Mouse (Mus musculus) ES-E14 (cell line): ENCODE measurements around the gene Vmn1r46.
"Not testable (repeated sequence)": the region's sequence is repeated elsewhere in the genome, so short reads cannot be mapped to it uniquely, and the experiment has no call there.

Experiments used
- CHD2 ChIP-seq: IDR thresholded peaks from 2 replicates; pipeline ENCODE4 v1.6.1; 2014; ENCODE audit warnings: mild to moderate bottlenecking, low read depth, low read length, inconsistent platforms
- ZC3H11A ChIP-seq: IDR thresholded peaks from 2 replicates; pipeline ENCODE4 v1.6.1; 2012; ENCODE audit warnings: low read depth, mild to moderate bottlenecking, inconsistent platforms, low read length, borderline replicate concordance
- ZNF384 ChIP-seq: IDR thresholded peaks from 2 replicates; pipeline ENCODE4 v1.6.1; 2012; ENCODE audit warnings: low read depth, low read length, inconsistent platforms

DNA sequence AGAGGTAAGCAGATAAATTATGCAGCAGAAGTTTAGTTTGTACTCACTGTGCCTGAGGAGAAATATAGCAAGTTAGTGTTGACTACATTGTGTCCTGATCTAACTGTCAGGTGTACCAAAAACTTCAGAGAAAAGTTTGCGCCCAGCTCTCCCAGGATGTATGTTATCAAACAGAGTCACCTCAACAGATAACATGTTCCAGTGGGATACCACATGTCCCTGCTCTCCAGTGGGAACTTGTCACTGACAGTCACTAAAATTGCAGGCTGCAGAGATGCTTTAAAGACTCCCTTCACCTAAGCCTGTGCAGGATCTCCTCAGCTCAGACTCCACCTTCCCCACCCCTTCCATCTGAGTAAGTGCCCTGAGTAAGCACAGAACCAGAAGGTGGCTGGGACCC is 46.7 kb downstream of the Vmn1r46 start, which contains the start of gene Vmn1r47:
- TF ChIP-seq ZC3H11A, CHD2, ZNF384: not testable (repeated sequence)
